Mouse (Mus musculus) megakaryocyte, embryonic 14.5 days (primary cell): ENCODE results near the gene Hbb-y. TPM values are rescaled to one million over a fixed set of nuclear protein-coding genes. Genes with fewer than 3 reads are reported as not detected.

Source experiments
- H3K27me3 ChIP-seq: replicated peaks from 2 replicates; pipeline ENCODE3; 2012; ENCODE audit warnings: inconsistent platforms
- H3K36me3 ChIP-seq: replicated peaks from 2 replicates; pipeline ENCODE3; 2012; ENCODE audit warnings: low read length, inconsistent platforms, mixed read lengths
- H3K4me1 ChIP-seq: 2 replicates; pipeline ENCODE4 v1.6.1; 2012; ENCODE audit warnings: inconsistent platforms
- H3K4me3 ChIP-seq: replicated peaks from 2 replicates; pipeline ENCODE3; 2012; ENCODE audit warnings: moderate library complexity, mild to moderate bottlenecking, inconsistent platforms
- H3K9me3 ChIP-seq: 2 replicates; pipeline ENCODE4 v1.6.1; 2012; ENCODE audit warnings: inconsistent platforms
- FLI1 ChIP-seq: IDR thresholded peaks from 2 replicates; pipeline ENCODE4 v1.6.1; 2012; ENCODE audit warnings: low read length, inconsistent platforms, mixed read lengths
- GATA1 ChIP-seq: IDR thresholded peaks from 3 replicates; pipeline ENCODE4 v1.6.1; 2012; ENCODE audit warnings: mixed read lengths, low read length, inconsistent platforms, borderline replicate concordance
- polyA plus RNA-seq: library from polyadenylated mRNA; stranded (reverse); fragments of >175 nt; gene quantifications from 2 replicates; pipeline ENCODE4 v1.2.3, GENCODE M21; 2012; ENCODE audit warnings: low replicate concordance; ENCODE audit not compliant: insufficient read depth

Gene Hbb-y
- polyA plus RNA-seq = 3.6 TPM in 1 of 2 replicates, not detected in the other

- Histone ChIP-seq H3K9me3 (no peaks in the 10 kb centered on the region), H3K27me3 (no peaks in the 10 kb centered on the region), H3K36me3 (no peaks in the 10 kb centered on the region), H3K4me1 (peaks cover 19% of the 10 kb centered on the region), H3K4me3 (no peak within 1 kb of the TSS)
- TF ChIP-seq FLI1 = no peak
- no peak for TF ChIP-seq GATA1
These were observed at the start of gene Hbb-y for GRCm38 (mm10) chr7:103853090-103853489. Hbb-y (minus strand) TSS chr7:103853216.

- no peaks in the 10 kb centered on the region for H3K9me3 ChIP-seq
- H3K4me1 ChIP-seq = peaks cover 3% of the 10 kb centered on the region; the same call in 1 of the 2 replicates
- H3K36me3 ChIP-seq = no peaks in the 10 kb centered on the region
- TF ChIP-seq GATA1 (no peak), FLI1 (no peak)
- H3K4me3 ChIP-seq = no peak within 1 kb of the TSS
- no peaks in the 10 kb centered on the region for H3K27me3 ChIP-seq
These were observed 41.4 kb upstream of the Hbb-y start, which contains the start of gene Olfr64 for GRCm38 (mm10) chr7:103894385-103894784. Olfr64 (minus strand) TSS chr7:103894485.

- Histone ChIP-seq H3K27me3 (no peaks in the 10 kb centered on the region), H3K9me3 (no peaks in the 10 kb centered on the region), H3K36me3 (no peaks in the 10 kb centered on the region), H3K4me3 (no peak within 1 kb of the TSS), H3K4me1 (no peaks in the 10 kb centered on the region)
- no peak for TF ChIP-seq GATA1
- no peak for TF ChIP-seq FLI1
These were observed 33.1 kb upstream of the Hbb-y start, which contains the start of gene Olfr66 for GRCm38 (mm10) chr7:103886152-103886551. Olfr66 (minus strand) TSS chr7:103886252.

- no peak overlapping the region for H3K4me3 ChIP-seq
- H3K27me3 ChIP-seq = no peaks in the 10 kb centered on the region
- TF ChIP-seq GATA1 (no peak), FLI1 (no peak)
- no peaks in the 10 kb centered on the region for H3K9me3 ChIP-seq
- H3K4me1 ChIP-seq = peaks cover 5% of the 10 kb centered on the region
- H3K36me3 ChIP-seq = no peaks in the 10 kb centered on the region
These were observed 24.1 kb upstream of the Hbb-y start for GRCm38 (mm10) chr7:103877093-103877492.

- Histone ChIP-seq H3K4me3 (no peak overlapping the region), H3K36me3 (no peaks in the 10 kb centered on the region), H3K27me3 (no peaks in the 10 kb centered on the region), H3K9me3 (no peaks in the 10 kb centered on the region), H3K4me1 (peaks cover 26% of the 10 kb centered on the region)
- TF ChIP-seq GATA1 = no peak
- TF ChIP-seq FLI1 = no peak
These were observed 21.4 kb upstream of the Hbb-y start for GRCm38 (mm10) chr7:103874451-103874850.

- Histone ChIP-seq H3K27me3 (no peaks in the 10 kb centered on the region), H3K4me1 (peaks cover 32% of the 10 kb centered on the region), H3K36me3 (no peaks in the 10 kb centered on the region), H3K4me3 (no peak overlapping the region), H3K9me3 (no peaks in the 10 kb centered on the region)
- TF ChIP-seq FLI1 = no peak
- TF ChIP-seq GATA1 = no peak
These were observed 20.0 kb upstream of the Hbb-y start for GRCm38 (mm10) chr7:103873064-103873463.

GRCm38 (mm10) chr7:103870667-103871066, 17.7 kb upstream of the Hbb-y start:
- Histone ChIP-seq H3K9me3 (no peaks in the 10 kb centered on the region), H3K36me3 (no peaks in the 10 kb centered on the region), H3K27me3 (no peaks in the 10 kb centered on the region), H3K4me3 (no peak overlapping the region), H3K4me1 (peaks cover 43% of the 10 kb centered on the region)
- TF ChIP-seq GATA1 = no peak
- TF ChIP-seq FLI1 = no peak

- H3K4me1 ChIP-seq = peaks cover 62% of the 10 kb centered on the region
- no peaks in the 10 kb centered on the region for H3K36me3 ChIP-seq
- no peak overlapping the region for H3K4me3 ChIP-seq
- TF ChIP-seq FLI1 (no peak), GATA1 (no peak)
- no peaks in the 10 kb centered on the region for H3K9me3 ChIP-seq
- H3K27me3 ChIP-seq = no peaks in the 10 kb centered on the region
These were observed 12.7 kb upstream of the Hbb-y start for GRCm38 (mm10) chr7:103865716-103866115.

- Histone ChIP-seq H3K27me3 (no peaks in the 10 kb centered on the region), H3K4me1 (peaks cover 61% of the 10 kb centered on the region), H3K4me3 (no peak overlapping the region), H3K36me3 (no peaks in the 10 kb centered on the region), H3K9me3 (no peaks in the 10 kb centered on the region)
- TF ChIP-seq GATA1 = no peak
- TF ChIP-seq FLI1 = no peak
These were observed 8.5 kb upstream of the Hbb-y start for GRCm38 (mm10) chr7:103861531-103861930.

- no peak overlapping the region for H3K4me3 ChIP-seq
- no peaks in the 10 kb centered on the region for H3K9me3 ChIP-seq
- H3K4me1 ChIP-seq = peaks cover 58% of the 10 kb centered on the region
- H3K36me3 ChIP-seq = no peaks in the 10 kb centered on the region
- no peaks in the 10 kb centered on the region for H3K27me3 ChIP-seq
- TF ChIP-seq FLI1 (no peak), GATA1 (no peak)
These were observed 7.8 kb upstream of the Hbb-y start for GRCm38 (mm10) chr7:103860855-103861254.

GRCm38 (mm10) chr7:103859076-103859475, 6.1 kb upstream of the Hbb-y start:
- H3K36me3 ChIP-seq = no peaks in the 10 kb centered on the region
- H3K9me3 ChIP-seq = no peaks in the 10 kb centered on the region
- H3K27me3 ChIP-seq = no peaks in the 10 kb centered on the region
- peak overlapping the region; percentile 73 for H3K4me3 ChIP-seq
- no peak for TF ChIP-seq GATA1
- H3K4me1 ChIP-seq = peaks cover 54% of the 10 kb centered on the region
